Mouse (Mus musculus): Measurements from ENCODE around the gene Fbxo44. TPM values are rescaled to one million over a fixed set of nuclear protein-coding genes. Genes with fewer than 3 reads are reported as not detected.
"Not testable (repeated sequence)": the region's sequence is repeated elsewhere in the genome, so short reads cannot be mapped to it uniquely, and the experiment has no call there.

Fbxo44 gene
- polyA plus RNA-seq, 1 experiment from 2014 or later = 20.4 TPM

DNA sequence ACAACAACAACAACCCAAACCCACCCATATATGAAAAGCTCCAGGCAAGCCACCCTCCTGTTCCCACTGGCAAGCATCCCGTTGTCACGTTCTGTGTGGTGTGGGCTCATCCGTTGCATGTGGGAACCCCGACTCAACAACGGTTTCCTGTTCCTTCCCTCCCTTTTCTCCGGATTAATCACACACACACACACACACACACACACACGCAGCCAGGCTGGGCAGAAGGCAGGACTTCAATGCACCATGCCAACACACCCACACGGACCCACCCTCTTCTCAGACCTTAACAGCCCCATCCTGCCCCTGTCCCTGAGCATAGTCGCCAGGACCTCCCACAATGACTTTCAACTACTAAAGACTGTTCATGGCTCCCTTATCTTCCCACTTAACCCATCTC, 39.7 kb downstream of the Fbxo44 start:
- Histone ChIP-seq H3K9ac (ENCODE audit: low read depth, low read length) (no peak overlapping the region), H3K4me1 (ENCODE audit: control insufficient read depth, insufficient read depth, low read length) (no peaks in the 10 kb centered on the region; the same call in 1 of the 2 replicates), H3K27me3 (ENCODE audit: control insufficient read depth, insufficient read depth, low read length) (peaks cover 8% of the 10 kb centered on the region), H3K27ac (ENCODE audit: low read depth, low read length) (no peak overlapping the region), H3K4me2 (no peak overlapping the region), H3K9me3 (replicated peaks; ENCODE audit: control insufficient read depth, low read length) (no peaks in the 10 kb centered on the region), H3K36me3 (ENCODE audit: control insufficient read depth, insufficient read depth, low read length) (no peaks in the 10 kb centered on the region), H3K4me3 (ENCODE audit: low read depth, low read length) (no peak overlapping the region)
- 80% methylated on average over 9 of the region's 9 CpGs for WGBS (ENCODE audit: insufficient replicate concordance)
- no peak for ATAC-seq (replicated peaks; ENCODE audit: insufficient number of reproducible peaks, low FRiP score, low TSS enrichment)

DNA sequence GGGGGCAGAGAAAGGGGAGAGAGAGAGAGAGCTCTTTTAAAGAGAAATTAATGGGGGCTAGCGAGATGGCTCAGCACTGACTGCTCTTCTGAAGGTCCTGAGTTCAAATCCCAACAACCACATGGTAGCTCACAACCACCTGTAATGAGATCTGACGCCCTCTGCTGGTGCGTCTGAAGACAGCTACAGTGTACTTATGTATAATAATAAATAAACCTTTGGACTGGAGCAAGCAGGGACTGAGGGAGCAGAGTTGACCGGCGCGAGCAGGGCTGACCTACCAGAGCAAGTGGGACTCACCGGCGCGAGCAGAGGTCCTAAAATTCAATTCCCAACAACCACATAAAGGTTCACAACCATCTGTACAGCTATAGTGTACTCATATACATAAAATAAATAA, 40.7 kb downstream of the Fbxo44 start:
- H3K4me1 ChIP-seq (ENCODE audit: control insufficient read depth, insufficient read depth, low read length); H3K9ac ChIP-seq (ENCODE audit: low read depth, low read length); H3K4me3 ChIP-seq (ENCODE audit: low read depth, low read length); ATAC-seq (replicated peaks; ENCODE audit: insufficient number of reproducible peaks, low FRiP score, low TSS enrichment); H3K27ac ChIP-seq (ENCODE audit: low read depth, low read length); H3K36me3 ChIP-seq (ENCODE audit: control insufficient read depth, insufficient read depth, low read length); H3K4me2 ChIP-seq; H3K9me3 ChIP-seq (replicated peaks; ENCODE audit: control insufficient read depth, low read length): not testable (repeated sequence)
- WGBS (ENCODE audit: insufficient replicate concordance) = 82% methylated on average over 9 of the region's 9 CpGs
- peaks cover 12% of the 10 kb centered on the region for H3K27me3 ChIP-seq (ENCODE audit: control insufficient read depth, insufficient read depth, low read length)

DNA sequence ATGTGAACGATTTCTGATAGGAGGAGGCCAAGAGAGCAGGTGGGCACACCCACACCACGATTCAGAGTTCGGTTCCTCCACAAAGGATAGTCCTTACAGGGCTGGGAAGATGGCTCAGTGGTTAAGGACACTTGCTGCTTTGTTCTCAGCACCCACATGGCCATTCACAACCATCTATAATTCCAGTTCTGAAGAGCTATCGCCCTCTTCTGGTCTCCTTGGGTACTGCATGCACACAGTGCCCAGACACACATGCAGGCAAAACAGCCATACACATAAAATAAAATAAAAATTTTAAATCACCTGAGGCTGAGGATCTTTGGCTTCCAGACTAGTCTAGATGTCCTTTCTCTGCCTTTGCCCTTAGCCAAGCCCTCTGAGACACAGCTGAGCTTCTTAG, 42.9 kb downstream of the Fbxo44 start:
- Histone ChIP-seq H3K4me1 (ENCODE audit: control insufficient read depth, insufficient read depth, low read length) (peaks cover 4% of the 10 kb centered on the region; the same call in 1 of the 2 replicates), H3K9me3 (replicated peaks; ENCODE audit: control insufficient read depth, low read length) (no peaks in the 10 kb centered on the region), H3K36me3 (ENCODE audit: control insufficient read depth, insufficient read depth, low read length) (no peaks in the 10 kb centered on the region), H3K9ac (ENCODE audit: low read depth, low read length) (no peak overlapping the region), H3K27me3 (ENCODE audit: control insufficient read depth, insufficient read depth, low read length) (peaks cover 7% of the 10 kb centered on the region), H3K27ac (ENCODE audit: low read depth, low read length) (no peak overlapping the region), H3K4me2 (no peak overlapping the region), H3K4me3 (ENCODE audit: low read depth, low read length) (no peak overlapping the region)
- no peak for ATAC-seq (replicated peaks; ENCODE audit: insufficient number of reproducible peaks, low FRiP score, low TSS enrichment)
- WGBS (ENCODE audit: insufficient replicate concordance) = 74% methylated on average over 4 of the region's 4 CpGs

DNA sequence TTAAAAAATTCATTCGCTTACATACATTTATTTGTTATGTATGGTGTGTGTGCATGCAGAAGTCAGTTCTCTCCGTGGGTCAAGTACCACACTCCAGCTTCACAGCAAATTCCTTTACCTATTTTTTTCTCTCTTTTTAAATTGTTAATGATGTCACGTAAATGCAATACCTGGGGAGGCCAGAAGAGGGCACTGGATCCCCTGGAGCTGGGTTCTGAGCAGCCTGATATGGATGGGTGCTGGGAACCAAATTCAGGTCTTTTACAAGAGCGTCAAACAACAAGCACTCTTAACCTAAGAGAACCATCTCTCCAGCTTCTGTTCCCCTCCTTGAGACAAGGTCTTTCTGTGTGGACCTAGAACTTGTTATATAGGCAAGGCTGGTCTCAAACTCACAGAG, 43.6 kb downstream of the Fbxo44 start:
- no peak overlapping the region for H3K9ac ChIP-seq (ENCODE audit: low read depth, low read length)

DNA sequence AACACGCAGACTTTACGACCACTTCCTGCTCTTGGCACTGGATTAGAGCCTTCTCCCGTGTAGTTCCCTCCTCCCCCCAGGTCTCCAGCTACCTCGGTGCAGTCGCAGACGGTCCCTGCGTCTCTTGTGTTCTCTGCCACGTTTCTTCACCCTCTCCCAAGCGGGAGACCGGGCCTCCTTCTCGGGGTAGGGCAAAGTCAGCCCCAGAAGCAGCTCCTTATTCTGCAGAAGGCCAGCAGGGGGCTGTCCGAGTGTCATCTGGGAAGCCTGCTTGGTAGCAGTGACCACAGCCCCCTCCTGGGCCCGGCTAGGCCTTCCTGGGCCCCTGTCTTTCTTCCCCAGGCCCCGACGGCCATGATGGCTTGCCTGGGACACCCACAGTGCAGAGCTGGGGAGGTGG, 44.8 kb downstream of the Fbxo44 start:
- Histone ChIP-seq H3K9me3 (replicated peaks; ENCODE audit: control insufficient read depth, low read length) (no peaks in the 10 kb centered on the region), H3K27me3 (ENCODE audit: control insufficient read depth, insufficient read depth, low read length) (peaks cover 7% of the 10 kb centered on the region), H3K9ac (ENCODE audit: low read depth, low read length) (0 out of 2 replicates have a peak overlapping the region, but pooled peaks have one; percentile 2), H3K36me3 (ENCODE audit: control insufficient read depth, insufficient read depth, low read length) (no peaks in the 10 kb centered on the region), H3K4me3 (ENCODE audit: low read depth, low read length) (no peak overlapping the region), H3K4me1 (ENCODE audit: control insufficient read depth, insufficient read depth, low read length) (peaks cover 4% of the 10 kb centered on the region; the same call in 1 of the 2 replicates), H3K27ac (ENCODE audit: low read depth, low read length) (no peak overlapping the region), H3K4me2 (peak overlapping the region; percentile 34)
- 7% methylated on average over 15 of the region's 15 CpGs for WGBS (ENCODE audit: insufficient replicate concordance)
- ATAC-seq (replicated peaks; ENCODE audit: insufficient number of reproducible peaks, low FRiP score, low TSS enrichment) = no peak

More for the DNA sequence above, 43.6 kb downstream of the Fbxo44 start:
- Histone ChIP-seq H3K4me2 (no peak overlapping the region), H3K27me3 (ENCODE audit: control insufficient read depth, insufficient read depth, low read length) (peaks cover 7% of the 10 kb centered on the region), H3K36me3 (ENCODE audit: control insufficient read depth, insufficient read depth, low read length) (no peaks in the 10 kb centered on the region), H3K4me1 (ENCODE audit: control insufficient read depth, insufficient read depth, low read length) (peaks cover 4% of the 10 kb centered on the region; the same call in 1 of the 2 replicates), H3K27ac (ENCODE audit: low read depth, low read length) (no peak overlapping the region), H3K9me3 (replicated peaks; ENCODE audit: control insufficient read depth, low read length) (no peaks in the 10 kb centered on the region), H3K4me3 (ENCODE audit: low read depth, low read length) (no peak overlapping the region)
- WGBS (ENCODE audit: insufficient replicate concordance) = 78% methylated on average over 4 of the region's 4 CpGs
- no peak for ATAC-seq (replicated peaks; ENCODE audit: insufficient number of reproducible peaks, low FRiP score, low TSS enrichment)

DNA sequence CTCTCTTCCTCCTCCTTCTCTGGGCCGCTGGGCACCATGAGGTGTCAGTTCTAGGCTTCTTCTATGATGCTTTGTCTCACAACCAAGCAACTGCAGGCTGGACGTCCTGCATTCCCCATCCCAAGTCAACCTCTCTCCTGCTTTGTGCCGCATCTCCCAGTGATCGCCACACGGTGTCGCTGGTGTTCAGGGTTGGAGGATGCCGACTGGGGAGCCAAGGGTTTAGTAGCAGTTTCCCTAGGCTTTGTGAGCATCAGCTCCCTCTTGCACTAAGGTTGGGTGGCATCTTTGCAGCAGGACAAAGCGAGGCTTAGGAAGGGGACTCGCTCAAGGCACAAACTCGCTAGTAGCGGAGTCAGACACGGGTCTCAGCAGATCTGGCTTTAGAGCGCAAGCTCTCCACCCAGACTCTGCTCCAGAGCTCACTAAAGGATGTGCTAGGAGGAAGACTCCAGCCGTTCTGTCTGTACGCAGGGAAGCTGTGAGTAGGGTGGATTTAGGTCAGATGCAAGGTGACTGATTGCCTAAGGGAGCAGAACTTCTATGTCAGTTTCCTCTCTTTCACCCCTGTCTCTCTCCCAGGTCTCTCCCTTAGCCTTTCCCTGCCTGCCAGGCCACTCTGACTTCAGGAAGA, 45.4 kb downstream of the Fbxo44 start:
- Histone ChIP-seq H3K36me3 (ENCODE audit: control insufficient read depth, insufficient read depth, low read length) (no peaks in the 10 kb centered on the region), H3K4me1 (ENCODE audit: control insufficient read depth, insufficient read depth, low read length) (peaks cover 4% of the 10 kb centered on the region), H3K4me3 (ENCODE audit: low read depth, low read length) (no peak overlapping the region), H3K27ac (ENCODE audit: low read depth, low read length) (no peak overlapping the region), H3K9me3 (replicated peaks; ENCODE audit: control insufficient read depth, low read length) (no peaks in the 10 kb centered on the region), H3K9ac (ENCODE audit: low read depth, low read length) (0 out of 2 replicates have a peak overlapping the region, but pooled peaks have one; percentile 2), H3K27me3 (ENCODE audit: control insufficient read depth, insufficient read depth, low read length) (peaks cover 7% of the 10 kb centered on the region), H3K4me2 (peak overlapping the region; percentile 34)
- 0 out of 2 replicates have a peak, but pooled peaks have one; percentile 36 for ATAC-seq (replicated peaks; ENCODE audit: insufficient number of reproducible peaks, low FRiP score, low TSS enrichment)
- 6% methylated on average over 15 of the region's 15 CpGs for WGBS (ENCODE audit: insufficient replicate concordance)

DNA sequence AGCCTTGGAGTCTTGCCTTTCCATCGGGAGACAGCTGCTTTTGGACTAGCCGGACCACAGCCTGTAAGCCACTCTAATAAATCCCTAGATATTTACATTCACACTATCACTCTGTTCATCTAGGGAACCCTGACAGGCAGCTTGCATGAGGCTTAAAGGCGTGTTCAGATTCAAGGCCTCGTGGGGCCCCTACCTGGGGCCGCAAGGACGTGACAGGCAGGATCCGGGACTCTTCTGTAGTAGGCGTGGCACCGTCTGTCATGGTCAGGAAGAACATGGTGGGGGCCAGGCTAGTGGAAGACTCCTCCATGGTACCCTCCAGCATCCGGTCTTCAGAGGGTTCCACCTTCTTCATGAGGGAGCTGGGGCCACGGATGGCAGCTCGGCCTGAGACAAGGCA, 47.8 kb downstream of the Fbxo44 start:
- WGBS (ENCODE audit: insufficient replicate concordance) = 79% methylated on average over 12 of the region's 12 CpGs
- no peak for ATAC-seq (replicated peaks; ENCODE audit: insufficient number of reproducible peaks, low FRiP score, low TSS enrichment)
- Histone ChIP-seq H3K9ac (ENCODE audit: low read depth, low read length) (no peak overlapping the region), H3K36me3 (ENCODE audit: control insufficient read depth, insufficient read depth, low read length) (no peaks in the 10 kb centered on the region), H3K4me1 (ENCODE audit: control insufficient read depth, insufficient read depth, low read length) (peaks cover 13% of the 10 kb centered on the region), H3K9me3 (replicated peaks; ENCODE audit: control insufficient read depth, low read length) (no peaks in the 10 kb centered on the region), H3K27ac (ENCODE audit: low read depth, low read length) (no peak overlapping the region), H3K4me3 (ENCODE audit: low read depth, low read length) (no peak overlapping the region), H3K27me3 (ENCODE audit: control insufficient read depth, insufficient read depth, low read length) (peaks cover 7% of the 10 kb centered on the region), H3K4me2 (no peak overlapping the region)

DNA sequence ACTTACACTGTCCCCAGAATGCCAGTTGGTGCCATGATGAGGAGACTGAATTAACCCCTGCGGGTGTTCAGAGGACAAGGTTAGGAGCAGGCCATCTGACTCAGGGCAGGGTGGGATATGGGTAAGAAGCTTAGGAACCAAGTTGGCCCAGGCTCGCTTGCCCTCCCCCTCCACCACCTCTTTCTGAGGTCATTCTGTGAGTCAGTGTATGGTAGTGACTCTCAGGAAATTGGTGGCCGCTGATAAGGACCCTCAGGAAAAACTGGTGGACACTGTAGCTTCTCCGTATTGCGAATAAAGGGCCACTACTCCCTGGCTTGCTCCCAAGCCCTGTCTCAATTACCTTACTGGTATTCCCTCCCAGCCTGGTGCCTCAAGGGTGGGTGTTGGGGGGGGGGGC, 51.1 kb downstream of the Fbxo44 start:
- no peak overlapping the region for H3K9ac ChIP-seq (ENCODE audit: low read depth, low read length)
- H3K27me3 ChIP-seq (ENCODE audit: control insufficient read depth, insufficient read depth, low read length) = no peaks in the 10 kb centered on the region; the same call in 1 of the 2 replicates
- no peaks in the 10 kb centered on the region for H3K9me3 ChIP-seq (replicated peaks; ENCODE audit: control insufficient read depth, low read length)
- H3K27ac ChIP-seq (ENCODE audit: low read depth, low read length) = no peak overlapping the region
- ATAC-seq (replicated peaks; ENCODE audit: insufficient number of reproducible peaks, low FRiP score, low TSS enrichment) = no peak; the same call in 1 of the 2 replicates
- H3K4me2 ChIP-seq = no peak overlapping the region
- peaks cover 14% of the 10 kb centered on the region for H3K4me1 ChIP-seq (ENCODE audit: control insufficient read depth, insufficient read depth, low read length)
- no peaks in the 10 kb centered on the region for H3K36me3 ChIP-seq (ENCODE audit: control insufficient read depth, insufficient read depth, low read length)
- WGBS (ENCODE audit: insufficient replicate concordance) = 40% methylated on average over 5 of the region's 5 CpGs
- H3K4me3 ChIP-seq (ENCODE audit: low read depth, low read length) = no peak overlapping the region

DNA sequence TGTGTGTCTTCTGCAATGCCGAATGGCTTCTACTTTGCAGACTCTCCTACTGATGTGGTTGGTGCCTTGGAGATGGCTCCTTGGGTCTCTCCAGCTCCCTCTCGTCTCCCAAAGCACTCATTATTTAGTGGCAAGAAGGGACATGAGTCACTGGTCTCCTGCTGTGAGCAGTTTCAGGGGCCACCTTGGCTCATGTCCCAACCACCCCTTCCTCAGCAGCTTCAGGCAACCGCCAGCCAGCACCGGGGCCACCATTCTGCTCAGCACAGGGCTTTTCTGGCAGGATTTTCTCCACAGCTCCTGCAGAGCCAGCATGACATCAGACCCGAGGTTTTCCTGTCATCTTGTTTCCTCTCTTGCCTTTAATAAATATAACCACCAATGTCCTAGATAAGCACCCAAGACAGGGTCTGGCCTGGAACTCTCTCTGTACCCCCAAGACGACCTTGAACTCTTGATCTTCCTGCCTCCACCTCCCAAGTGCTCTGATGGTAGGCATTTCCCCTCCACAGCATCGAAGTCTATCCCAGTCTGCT, 51.6 kb downstream of the Fbxo44 start:
- Histone ChIP-seq H3K4me2 (no peak overlapping the region), H3K9ac (ENCODE audit: low read depth, low read length) (no peak overlapping the region), H3K4me1 (ENCODE audit: control insufficient read depth, insufficient read depth, low read length) (peaks cover 14% of the 10 kb centered on the region), H3K27ac (ENCODE audit: low read depth, low read length) (no peak overlapping the region), H3K27me3 (ENCODE audit: control insufficient read depth, insufficient read depth, low read length) (no peaks in the 10 kb centered on the region; the same call in 1 of the 2 replicates), H3K4me3 (ENCODE audit: low read depth, low read length) (no peak overlapping the region), H3K36me3 (ENCODE audit: control insufficient read depth, insufficient read depth, low read length) (no peaks in the 10 kb centered on the region), H3K9me3 (replicated peaks; ENCODE audit: control insufficient read depth, low read length) (no peaks in the 10 kb centered on the region)
- ATAC-seq (replicated peaks; ENCODE audit: insufficient number of reproducible peaks, low FRiP score, low TSS enrichment) = no peak
- 42% methylated on average over 7 of the region's 7 CpGs for WGBS (ENCODE audit: insufficient replicate concordance)
